Mouse (Mus musculus) 3134 (cell line): ENCODE measurements at regions not wholly inside any gene's neighbourhood (a gene's known extent, or its start where the extent isn't known, plus 50 kb on each side); places are given as distances from the start of the nearest gene placed in this dataset.
A peak's percentile ranks its signal among the peaks of the same experiment; 100 is the strongest.

ENCODE experiments used
- DNase-seq: peaks from one replicate; pipeline ENCODE4 v3.0.0-alpha.2; 2011; ENCODE audit warnings: low spot score; ENCODE audit not compliant: insufficient read length; ENCODE audit errors: extremely low read depth

DNA sequence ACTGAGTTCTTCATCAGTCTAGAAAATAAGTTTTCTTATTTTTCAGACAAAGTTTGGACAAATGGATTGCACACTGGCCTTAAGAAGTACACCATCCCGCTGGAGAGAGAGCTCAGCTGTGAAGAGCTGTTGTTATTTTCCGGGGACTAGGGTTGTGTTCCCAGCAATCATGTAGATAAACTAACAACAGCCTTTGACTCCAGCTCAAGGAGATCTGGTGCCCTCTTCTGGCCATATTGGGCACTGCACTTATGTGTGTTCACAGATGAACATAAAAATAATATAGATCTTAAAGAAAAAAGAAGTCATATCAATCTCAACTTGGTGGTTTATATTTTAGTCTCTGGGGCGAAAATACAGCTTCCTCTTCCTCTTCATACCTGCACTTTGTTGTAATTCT, 633.0 kb downstream of the Dok5 start:
- no peak for DNase-seq

GRCm38 (mm10) chr2:171363381-171363780, 631.8 kb downstream of the Dok5 start:
- no peak for DNase-seq

DNA sequence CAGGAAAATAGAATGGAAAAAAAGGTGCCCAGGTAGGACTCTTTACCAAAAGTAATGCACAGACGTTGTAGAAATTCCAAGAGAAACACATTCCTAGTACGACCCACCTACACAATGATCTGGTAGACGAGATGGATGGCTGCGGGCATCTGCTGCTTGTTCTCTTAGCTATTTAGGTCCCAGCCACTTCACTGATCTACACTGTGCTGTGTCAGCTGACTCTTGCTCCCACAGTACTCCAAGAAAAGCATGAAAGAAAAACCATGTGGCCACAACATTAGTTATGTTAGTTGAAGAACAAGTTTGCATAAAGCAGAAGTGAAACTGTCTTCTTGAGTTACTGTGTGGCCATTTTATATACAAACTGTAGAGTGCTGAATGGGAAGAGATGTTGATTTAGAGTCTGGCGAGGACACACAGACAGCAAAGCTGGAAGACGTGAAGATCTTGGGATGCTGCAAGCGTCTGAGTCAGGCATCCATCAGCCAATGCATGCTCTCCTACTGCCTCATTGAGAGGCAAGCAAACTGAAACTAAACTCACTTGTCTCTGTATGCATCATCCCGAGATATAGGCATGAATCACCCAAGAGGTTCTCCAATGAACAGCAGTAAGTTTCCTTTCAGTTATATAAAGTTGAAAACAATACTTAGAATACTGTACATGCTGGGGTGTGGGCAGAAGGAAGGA, 626.6 kb downstream of the Dok5 start:
- peak; percentile 7 for DNase-seq

GRCm38 (mm10) chr2:171348156-171348555, 616.5 kb downstream of the Dok5 start:
- DNase-seq: no peak

- DNase-seq: no peak
Measured at GRCm38 (mm10) chr2:171333816-171334757, 602.5 kb downstream of the Dok5 start.

DNA sequence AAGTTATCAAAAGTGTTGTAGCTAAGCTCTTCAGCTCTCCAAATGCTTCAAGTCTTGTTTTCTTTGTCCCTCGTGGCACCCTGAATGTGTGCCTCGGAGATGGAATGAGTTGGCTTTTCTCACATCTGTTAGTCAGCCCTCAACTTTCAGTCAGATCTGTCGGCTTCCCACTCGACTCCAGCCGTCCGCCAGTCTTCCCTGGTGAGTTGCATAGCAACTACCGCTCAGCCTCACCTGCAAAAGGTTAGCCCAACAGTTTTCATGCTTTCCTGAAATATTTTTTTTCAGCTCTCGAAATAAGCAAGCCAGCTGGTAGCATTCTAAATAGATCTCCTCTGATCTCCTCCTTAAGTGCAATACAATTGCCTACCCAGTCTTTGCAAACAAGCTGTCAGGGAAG, 601.2 kb downstream of the Dok5 start:
- DNase-seq: no peak

- DNase-seq: no peak
Measured at GRCm38 (mm10) chr2:171331529-171331928, 599.9 kb downstream of the Dok5 start.

GRCm38 (mm10) chr2:171326909-171327308, 595.3 kb downstream of the Dok5 start:
- DNase-seq: no peak

DNA sequence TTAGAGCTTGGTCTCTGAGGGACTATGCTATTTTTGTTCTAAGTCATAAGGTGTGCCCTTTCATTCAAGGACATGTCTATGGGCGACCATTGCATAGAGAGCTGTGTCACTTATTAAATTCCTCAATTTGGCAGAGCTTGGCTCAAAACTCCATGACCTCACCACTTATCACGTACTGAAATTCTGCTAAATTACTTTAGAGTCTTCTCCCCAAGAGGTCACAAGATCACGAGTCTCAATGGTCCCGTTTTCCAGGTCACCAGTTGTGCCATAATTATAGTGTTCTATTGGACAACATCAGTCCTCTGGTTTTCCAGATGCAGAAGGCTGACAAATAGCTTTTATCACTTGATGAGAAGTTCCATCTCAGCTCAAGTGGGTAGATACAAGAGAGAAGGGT, 576.9 kb downstream of the Dok5 start:
- no peak for DNase-seq

GRCm38 (mm10) chr2:171306000-171306399, 574.4 kb downstream of the Dok5 start:
- no peak for DNase-seq

- DNase-seq: no peak
Measured at GRCm38 (mm10) chr2:171298519-171298918, 566.9 kb downstream of the Dok5 start.

GRCm38 (mm10) chr2:171295603-171296002, 564.0 kb downstream of the Dok5 start:
- no peak for DNase-seq

DNA sequence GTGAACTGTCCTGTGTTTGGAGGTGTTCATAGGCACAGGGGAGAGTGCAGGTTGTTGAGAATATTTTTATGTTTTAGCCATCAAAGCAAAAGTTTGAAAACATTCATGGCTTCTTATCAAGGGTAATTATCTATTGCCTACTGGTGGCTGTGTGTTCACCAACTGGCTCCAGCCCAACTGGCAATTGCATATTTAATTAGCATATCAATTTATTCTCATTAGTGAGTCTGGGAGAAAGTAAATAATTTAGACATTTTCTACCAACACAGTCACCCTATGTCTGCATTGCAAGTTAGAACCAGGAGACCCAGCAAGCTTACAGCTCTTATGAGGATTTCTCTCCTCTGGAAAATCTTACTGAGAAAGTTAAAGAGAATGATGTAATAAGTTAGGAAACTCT, 561.0 kb downstream of the Dok5 start:
- no peak for DNase-seq

GRCm38 (mm10) chr2:171285719-171286394, 554.2 kb downstream of the Dok5 start:
- DNase-seq: no peak

- no peak for DNase-seq
Measured at GRCm38 (mm10) chr2:171280132-171280531, 548.5 kb downstream of the Dok5 start.

DNA sequence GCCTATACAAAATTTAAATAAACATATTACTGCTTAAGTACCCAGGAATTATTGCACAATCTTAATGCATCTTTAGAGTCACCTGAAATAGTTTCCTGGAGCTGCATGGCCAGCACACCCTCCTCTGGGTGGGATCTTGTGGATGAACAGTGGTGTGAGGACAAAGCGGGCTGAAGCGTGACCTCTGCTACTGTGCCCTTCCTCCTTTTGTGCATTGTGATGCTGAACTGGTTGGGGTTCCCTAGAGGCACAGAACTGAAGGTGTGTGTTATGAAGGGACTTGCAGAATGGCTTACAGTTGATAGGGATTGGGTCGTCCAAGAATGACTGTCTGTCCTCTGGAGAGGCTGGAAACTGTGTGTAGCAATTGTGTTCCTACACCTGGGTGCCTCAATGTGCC, 547.7 kb downstream of the Dok5 start:
- no peak for DNase-seq

DNA sequence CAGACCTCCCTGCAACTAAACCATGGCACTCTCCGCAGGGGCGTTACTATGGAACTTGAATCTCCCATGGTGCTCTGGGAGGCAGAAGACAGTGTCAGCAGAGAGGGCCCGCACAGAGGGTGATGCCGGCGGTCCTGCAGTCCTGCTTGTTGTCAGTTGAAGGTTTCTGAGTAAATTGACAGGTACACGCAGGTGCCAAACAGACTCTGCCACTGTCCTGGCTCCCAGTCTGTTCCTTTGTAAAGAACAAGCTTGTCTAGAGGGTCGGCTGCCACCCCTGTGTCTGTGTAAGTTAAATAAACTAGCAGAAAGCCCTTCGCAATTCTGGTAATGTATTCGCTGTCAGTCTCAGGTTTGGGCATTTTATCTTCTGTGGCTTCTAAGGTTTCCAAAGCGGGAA, 521.6 kb downstream of the Dok5 start:
- no peak for DNase-seq

- no peak for DNase-seq
Measured at GRCm38 (mm10) chr2:171245391-171245790, 513.8 kb downstream of the Dok5 start.

DNA sequence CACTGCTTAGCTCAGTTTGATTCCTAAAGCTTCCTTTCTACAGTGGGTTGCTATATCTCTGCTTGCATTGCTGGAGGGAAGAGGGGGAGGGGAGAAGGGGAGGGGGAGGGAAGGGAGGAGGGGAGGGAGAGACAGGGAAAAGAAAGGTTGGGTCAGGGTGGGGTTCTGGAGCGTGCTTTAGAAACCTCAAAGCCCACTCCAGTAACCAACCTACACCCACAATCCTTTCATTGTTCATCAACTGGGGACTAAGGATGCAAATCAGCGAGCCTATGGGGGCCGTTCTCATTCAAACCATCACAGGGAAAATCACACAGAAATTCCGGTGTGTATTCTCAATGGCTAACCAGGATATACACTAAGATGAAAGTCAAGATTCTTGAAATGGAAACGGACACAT, 510.7 kb downstream of the Dok5 start:
- no peak for DNase-seq

DNA sequence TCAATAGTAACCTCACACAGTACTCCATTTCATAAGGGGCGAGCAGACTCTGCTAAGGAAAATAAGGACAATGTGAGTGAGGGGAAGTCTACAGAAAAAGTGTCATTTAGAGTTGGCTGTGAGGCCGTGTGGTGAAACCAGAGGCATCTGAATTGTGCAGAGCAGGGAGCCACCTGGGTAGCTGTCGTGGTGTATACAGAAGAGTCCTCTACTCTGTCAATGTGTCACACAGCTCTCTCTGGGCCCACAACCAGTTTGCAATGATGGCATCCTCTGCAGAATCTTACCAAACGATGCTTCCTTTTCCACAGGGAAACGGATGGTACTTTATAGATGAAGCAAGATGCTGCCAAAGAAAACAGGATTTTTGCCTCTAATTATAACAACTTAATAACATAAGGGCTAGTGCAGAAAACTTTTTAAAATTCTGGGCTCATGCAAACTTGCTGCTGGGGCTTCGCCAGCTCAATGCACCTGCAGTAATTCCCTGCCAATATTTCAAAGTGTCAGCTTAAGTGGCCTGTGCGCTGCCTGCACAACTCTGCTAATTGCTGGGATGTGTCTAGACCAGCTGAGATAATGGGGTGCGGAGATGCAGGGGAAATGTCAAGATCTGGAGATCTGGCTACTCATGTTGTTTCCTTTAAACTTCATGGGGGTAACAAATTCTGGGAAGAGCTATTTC, 505.8 kb downstream of the Dok5 start:
- DNase-seq: no peak

- no peak for DNase-seq
Measured at GRCm38 (mm10) chr2:171232812-171233211, 501.2 kb downstream of the Dok5 start.
